Comparison of ENCODE assay signal across 15 mouse cellular contexts in the genomic region with DNA sequence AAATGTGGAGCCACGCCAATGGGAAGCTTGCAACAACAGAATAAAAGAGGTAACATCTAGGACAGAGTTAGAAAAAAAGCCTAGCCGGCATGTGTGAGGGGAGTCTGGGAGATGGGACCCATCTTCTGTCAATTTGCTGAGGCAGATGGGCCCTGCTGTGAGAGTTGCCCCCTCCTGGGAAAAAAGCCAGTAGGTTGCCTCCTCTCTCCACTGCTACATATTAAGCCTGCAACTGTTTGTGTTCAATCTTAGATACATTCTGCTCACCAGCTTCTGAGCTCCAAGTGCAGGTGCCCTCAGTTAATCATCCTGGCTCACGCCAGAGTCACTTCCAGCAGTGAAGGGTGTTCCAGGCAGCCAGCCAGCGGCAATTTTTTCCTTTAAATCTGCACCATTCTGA. TPM values are rescaled to one million over a fixed set of nuclear protein-coding genes. Genes with fewer than 3 reads are reported as not detected.
A peak's percentile ranks its signal among the peaks of the same experiment; 100 is the strongest.
DNase-seq lines count a peak whose midpoint lies in the region.
"Had no signal": no experiment of that assay in that cellular context is flagged by ENCODE, and none has a peak within 500 bp of the region (broad histone marks: within the 10 kb centered on the region; RNA-seq: fewer than 3 reads in every experiment).

No protein-coding gene starts in this region.

- intact Hi-C loops in left cerebral cortex, postnatal 4 days (cut with DNase I) = no loop called here

- peak; percentile 40 for DNase-seq in cerebellum, adult 9-11 months
- DNase-seq in cerebellum, postnatal 4 days (ENCODE audit: low spot score in 2 of 2) = no peak
- peak; percentile 48 for DNase-seq in left cerebral cortex, postnatal 4 days
- no peak for DNase-seq in left cerebral cortex, adult 18-20 months (ENCODE audit: low spot score in 2 of 2)
- DNase-seq in cerebellum, postnatal 10 days = peak; percentile 65 to 71
- peak; percentile 57 to 72 for DNase-seq in layer of hippocampus, postnatal 14 days (ENCODE audit: low spot score in 2 of 2)
- DNase-seq in adipocyte (ENCODE audit: low spot score) = no peak
- DNase-seq in lung, postnatal 10 days = no peak
- DNase-seq: adrenal gland, postnatal 14 days; B cell, adult 2 months; gastrocnemius, postnatal 36 days; kidney, adult 9 months; liver, postnatal 0 days; retina, postnatal 1 day; spleen, adult 18-20 months had no signal

RNA-seq across cellular contexts. Expression of a gene that starts 18.6 kb away (rescaled TPM):
- not detected for total RNA-seq in left cerebral cortex, postnatal 4 days (2021)
- total RNA-seq in left cerebral cortex, adult 18-20 months (2021) = under 1 TPM; 0.35 to 0.61 TPM
- total RNA-seq in layer of hippocampus, postnatal 14 days (2021) = under 1 TPM; 0.19 to 0.37 TPM
- total RNA-seq: adrenal gland, postnatal 14 days; gastrocnemius, postnatal 36 days had no signal

RNA-seq across cellular contexts. Expression of a gene that starts 29.2 kb away (rescaled TPM):
- total RNA-seq in left cerebral cortex, postnatal 4 days (2021) = 1 to 10 TPM in 1 of 2 experiments, under 1 TPM in 1; 0.28 to 1.1 TPM
- total RNA-seq in left cerebral cortex, adult 18-20 months (2021) = under 1 TPM in 1 of 2 experiments, not detected in 1; 0.30 TPM
- total RNA-seq in layer of hippocampus, postnatal 14 days (2021) = not detected
- total RNA-seq: gastrocnemius, postnatal 36 days had no signal

RNA-seq across cellular contexts. Expression of a gene that starts 31.6 kb away (rescaled TPM):
- 10 to 100 TPM; 22.0 to 26.1 TPM for total RNA-seq in left cerebral cortex, postnatal 4 days (2021)
- total RNA-seq in left cerebral cortex, adult 18-20 months (2021) = 10 to 100 TPM; 12.4 to 13.0 TPM
- total RNA-seq in layer of hippocampus, postnatal 14 days (2021) = 1 to 10 TPM; 7.6 to 8.7 TPM

RNA-seq across cellular contexts. Expression of a gene that starts 41.0 kb away (rescaled TPM):
- total RNA-seq in left cerebral cortex, postnatal 4 days (2021) = not detected
- not detected for total RNA-seq in left cerebral cortex, adult 18-20 months (2021)
- not detected for total RNA-seq in layer of hippocampus, postnatal 14 days (2021)
- total RNA-seq: gastrocnemius, postnatal 36 days had no signal

RNA-seq across cellular contexts. Expression of a gene that starts 50.3 kb away (rescaled TPM):
- 100 to 1,000 TPM; 101 to 102 TPM for total RNA-seq in left cerebral cortex, postnatal 4 days (2021)
- 10 to 100 TPM; 62.7 to 75.8 TPM for total RNA-seq in left cerebral cortex, adult 18-20 months (2021)
- 10 to 100 TPM; 37.3 to 41.3 TPM for total RNA-seq in layer of hippocampus, postnatal 14 days (2021)

Comparison
In these comparisons a context has a peak if more than half of its experiments do, and no peak if none do; other contexts are left out.
1. DNase-seq: peak in cerebellum, adult 9-11 months (single experiment), left cerebral cortex, postnatal 4 days (single experiment), cerebellum, postnatal 10 days (2 of 2) and layer of hippocampus, postnatal 14 days (2 of 2); none in cerebellum, postnatal 4 days (0 of 2), left cerebral cortex, adult 18-20 months (0 of 2), adipocyte (single experiment) and lung, postnatal 10 days (single experiment).